Mouse (Mus musculus): ENCODE results near the gene P4hb. TPM values are rescaled to one million over a fixed set of nuclear protein-coding genes. Genes with fewer than 3 reads are reported as not detected.

Gene P4hb
- total RNA-seq, 2 experiments from 2014 or later = 188 to 221 TPM

GRCm38 (mm10) chr11:120512790-120513453 lies 60.1 kb downstream of the P4hb start:
- no peak for DNase-seq (ENCODE audit: low spot score)

- DNase-seq (ENCODE audit: low spot score) = no peak
These were observed 62.5 kb downstream of the P4hb start for GRCm38 (mm10) chr11:120510375-120511030.

Other genes with a start within 250 kb of the P4hb start
- 100 to 1,000 TPM; 158 to 253 TPM for gene Actg1, start 224.7 kb downstream of the P4hb start, total RNA-seq (2021)
- under 1 TPM; 0.39 to 0.52 TPM for gene Fscn2, start 211.7 kb downstream of the P4hb start, total RNA-seq (2021)
- 10 to 100 TPM in 1 of 2 experiments, 1 to 10 TPM in 1; 8.3 to 19.3 TPM for gene Faap100, start 194.5 kb downstream of the P4hb start, total RNA-seq (2021)
- gene Nploc4, start 135.5 kb downstream of the P4hb start, total RNA-seq (2021) = 100 to 1,000 TPM in 1 of 2 experiments, 10 to 100 TPM in 1; 84.6 to 100 TPM
- gene Tspan10, start 130.6 kb downstream of the P4hb start, total RNA-seq (2021) = under 1 TPM in 1 of 2 experiments, not detected in 1; 0.57 TPM
- gene Pde6g, start 119.8 kb downstream of the P4hb start, total RNA-seq (2021) = under 1 TPM; 0.33 to 0.39 TPM
- 10 to 100 TPM; 18.9 to 24.7 TPM for gene Oxld1, start 115.2 kb downstream of the P4hb start, total RNA-seq (2021)
- 1 to 10 TPM; 5.7 to 6.2 TPM for gene Ccdc137, start 115.1 kb downstream of the P4hb start, total RNA-seq (2021)
- 1 to 10 TPM; 4.3 to 6.2 TPM for gene Arl16, start 105.6 kb downstream of the P4hb start, total RNA-seq (2021)
- gene Mrpl12, start 88.6 kb downstream of the P4hb start, total RNA-seq (2021) = 100 to 1,000 TPM; 130 to 136 TPM
- gene Slc25a10, start 81.4 kb downstream of the P4hb start, total RNA-seq (2021) = 1 to 10 TPM; 3.3 to 4.5 TPM
- under 1 TPM in 1 of 2 experiments, not detected in 1; 0.45 TPM for gene Gcgr, start 42.6 kb downstream of the P4hb start, total RNA-seq (2021)
- gene Mcrip1, start 23.5 kb downstream of the P4hb start, total RNA-seq (2021) = 10 to 100 TPM; 18.4 to 22.7 TPM
- gene Ppp1r27, start 22.1 kb downstream of the P4hb start, total RNA-seq (2021) = 100 to 1,000 TPM; 140 to 577 TPM
- 10 to 100 TPM; 71.0 to 89.8 TPM for gene Arhgdia, start 8.4 kb upstream of the P4hb start, total RNA-seq (2021)
- 10 to 100 TPM; 42.8 to 48.6 TPM for gene Alyref, start 25.1 kb upstream of the P4hb start, total RNA-seq (2021)
- 10 to 100 TPM; 45.9 to 52.1 TPM for gene Anapc11, start 25.2 kb upstream of the P4hb start, total RNA-seq (2021)
- not detected for gene Npb, start 35.2 kb upstream of the P4hb start, total RNA-seq (2021)
- gene Pcyt2, start 44.7 kb upstream of the P4hb start, total RNA-seq (2021) = 10 to 100 TPM; 26.1 to 27.7 TPM
- gene Sirt7, start 52.0 kb upstream of the P4hb start, total RNA-seq (2021) = 1 to 10 TPM; 3.6 to 4.2 TPM
- 10 to 100 TPM; 50.2 to 58.8 TPM for gene Mafg, start 60.3 kb upstream of the P4hb start, total RNA-seq (2021)
- gene Pycr1, start 70.5 kb upstream of the P4hb start, total RNA-seq (2021) = 1 to 10 TPM; 2.8 to 3.2 TPM
- 100 to 1,000 TPM; 124 to 137 TPM for gene Myadml2, start 74.9 kb upstream of the P4hb start, total RNA-seq (2021)
- not detected for gene Notum, start 87.9 kb upstream of the P4hb start, total RNA-seq (2021)
- 10 to 100 TPM; 31.1 to 33.4 TPM for gene Aspscr1, start 99.7 kb upstream of the P4hb start, total RNA-seq (2021)
- gene Cenpx, start 140.5 kb upstream of the P4hb start, total RNA-seq (2021) = 10 to 100 TPM; 24.2 to 32.0 TPM
- gene Lrrc45, start 140.7 kb upstream of the P4hb start, total RNA-seq (2021) = 1 to 10 TPM; 2.3 to 3.0 TPM
- gene Rac3, start 148.2 kb upstream of the P4hb start, total RNA-seq (2021) = 1 to 10 TPM in 1 of 2 experiments, under 1 TPM in 1; 0.95 to 1.3 TPM
- 1 to 10 TPM; 8.2 to 9.6 TPM for gene Dcxr, start 154.0 kb upstream of the P4hb start, total RNA-seq (2021)
- gene Cbr2, start 158.9 kb upstream of the P4hb start, total RNA-seq (2021) = 10 to 100 TPM; 11.6 to 16.9 TPM
- gene Hmga1b, start 189.5 kb upstream of the P4hb start, total RNA-seq (2021) = 10 to 100 TPM; 20.4 to 22.2 TPM
- gene Rfng, start 211.0 kb upstream of the P4hb start, total RNA-seq (2021) = 10 to 100 TPM; 12.6 to 13.0 TPM
- 10 to 100 TPM; 62.5 to 63.3 TPM for gene Gps1, start 211.0 kb upstream of the P4hb start, total RNA-seq (2021)
- 10 to 100 TPM; 27.6 to 28.6 TPM for gene Dus1l, start 223.2 kb upstream of the P4hb start, total RNA-seq (2021)

Data from gastrocnemius, adult 18-20 months (tissue).